Mouse (Mus musculus) embryonic fibroblast, embryonic 13.5 days (primary cell): Measurements from ENCODE around the gene A830031A19Rik.

ENCODE experiments used
- CTCF ChIP-seq: IDR thresholded peaks from 2 replicates; pipeline ENCODE4 v1.5.1; 2011; ENCODE audit warnings: mild to moderate bottlenecking, control low read depth, low read length, moderate library complexity, borderline replicate concordance; ENCODE audit not compliant: insufficient read depth
- POLR2A ChIP-seq: IDR thresholded peaks from 2 replicates; pipeline ENCODE4 v1.6.1; 2011; ENCODE audit warnings: low read depth, mild to moderate bottlenecking, control low read depth, low read length, moderate library complexity

DNA sequence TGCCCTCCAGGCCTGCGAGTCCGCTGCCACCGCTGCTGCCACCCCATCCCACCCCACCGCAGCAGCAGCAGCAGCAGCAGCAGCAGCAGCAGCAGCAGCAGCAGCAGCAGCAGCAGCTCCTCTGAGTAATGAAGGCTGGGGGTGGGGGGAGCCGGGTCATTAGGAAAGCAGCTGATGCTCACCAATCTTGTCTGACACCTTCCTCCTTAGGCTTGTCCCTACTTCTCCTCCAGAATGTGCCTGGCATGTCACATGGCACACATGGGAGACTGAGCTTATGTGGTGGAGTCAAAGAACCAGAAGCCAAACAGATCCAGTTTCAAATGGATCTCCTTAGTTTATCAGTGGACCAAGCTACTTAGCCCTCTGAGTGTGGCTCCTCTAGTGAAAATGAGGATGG, 60.2 kb downstream of the A830031A19Rik start:
- TF ChIP-seq CTCF (no peak), POLR2A (no peak)
